In genomic region chr2:167823513-167823912, GRCm38 (mm10) we compare ENCODE assay signal across 8 mouse cellular contexts.
A peak's percentile ranks its signal among the peaks of the same experiment; 100 is the strongest.
DNase-seq lines count a peak whose midpoint lies in the region; ATAC-seq lines count a peak whose summit lies in the region.

No protein-coding gene starts in this region.

- no peak overlapping the region for H3K4me2 ChIP-seq in midbrain, embryonic 11.5 days
- no peak overlapping the region for H3K4me2 ChIP-seq in midbrain, embryonic 13.5 days (replicated peaks)

- no peaks in the 10 kb centered on the region for H3K27me3 ChIP-seq in midbrain, embryonic 11.5 days (ENCODE audit: control insufficient read depth, insufficient read depth, low read length)
- H3K27me3 ChIP-seq in midbrain, embryonic 13.5 days, result no peaks in the 10 kb centered on the region

- 0 out of 2 replicates have a peak overlapping the region, but pooled peaks have one; percentile 7 for H3K9ac ChIP-seq in midbrain, embryonic 11.5 days (ENCODE audit: low read length)
- H3K9ac ChIP-seq in midbrain, embryonic 13.5 days (replicated peaks), result no peak overlapping the region

- H3K27ac ChIP-seq in midbrain, embryonic 11.5 days (ENCODE audit: low read depth, low read length), result no peak overlapping the region; the same call in 1 of the 2 replicates
- no peak overlapping the region for H3K27ac ChIP-seq in midbrain, embryonic 13.5 days

- H3K4me1 ChIP-seq in midbrain, embryonic 11.5 days (ENCODE audit: control insufficient read depth, insufficient read depth, low read length), result no peaks in the 10 kb centered on the region; the same call in 1 of the 2 replicates
- no peaks in the 10 kb centered on the region for H3K4me1 ChIP-seq in midbrain, embryonic 13.5 days (replicated peaks)

- WGBS in midbrain, embryonic 11.5 days, result 50% methylated on average over 9 of the region's 9 CpGs
- WGBS in midbrain, embryonic 13.5 days, result 50% methylated on average over 9 of the region's 9 CpGs

- no peak overlapping the region for H3K4me3 ChIP-seq in midbrain, embryonic 11.5 days (ENCODE audit: low read depth, low read length)
- no peak overlapping the region for H3K4me3 ChIP-seq in midbrain, embryonic 13.5 days (replicated peaks)

- no peak for ATAC-seq in midbrain, embryonic 11.5 days (ENCODE audit: low FRiP score)
- ATAC-seq in midbrain, embryonic 13.5 days, result no peak

- DNase-seq in midbrain, embryonic 11.5 days (ENCODE audit: low spot score, missing footprints), result peak; percentile 88
- DNase-seq in gastrocnemius, postnatal 10 days, result peak; percentile 35
- DNase-seq in kidney, postnatal 14 days, result peak; percentile 82
- peak; percentile 87 for DNase-seq in lung, postnatal 4 days
- DNase-seq in spleen, postnatal 36 days (ENCODE audit: low spot score in 2 of 2), result no peak
- DNase-seq in cerebellum, postnatal 4 days (ENCODE audit: low spot score in 2 of 2), result no peak
- no peak for DNase-seq in layer of hippocampus, adult 18-20 months (ENCODE audit: low spot score in 2 of 2)

- H3K36me3 ChIP-seq in midbrain, embryonic 11.5 days (ENCODE audit: control insufficient read depth, insufficient read depth, low read length), result no peaks in the 10 kb centered on the region
- H3K36me3 ChIP-seq in midbrain, embryonic 13.5 days, result no peaks in the 10 kb centered on the region

- H3K9me3 ChIP-seq in midbrain, embryonic 11.5 days (ENCODE audit: control insufficient read depth, low read length), result no peaks in the 10 kb centered on the region
- H3K9me3 ChIP-seq in midbrain, embryonic 13.5 days, result no peaks in the 10 kb centered on the region

Comparison
In these comparisons a context has a peak if more than half of its experiments do, and no peak if none do; other contexts are left out.
1. DNase-seq: peak in midbrain, embryonic 11.5 days (single experiment), gastrocnemius, postnatal 10 days (single experiment), kidney, postnatal 14 days (single experiment) and lung, postnatal 4 days (2 of 2); none in spleen, postnatal 36 days (0 of 2), cerebellum, postnatal 4 days (0 of 2) and layer of hippocampus, adult 18-20 months (0 of 2).